Mouse (Mus musculus): ENCODE results near the gene Wdr5b. TPM values are rescaled to one million over a fixed set of nuclear protein-coding genes. Genes with fewer than 3 reads are reported as not detected.
"Not testable (repeated sequence)": the region's sequence is repeated elsewhere in the genome, so short reads cannot be mapped to it uniquely, and the experiment has no call there.

Gene Wdr5b
- polyA plus RNA-seq, 1 experiment from 2014 or later, result 9.9 TPM

DNA sequence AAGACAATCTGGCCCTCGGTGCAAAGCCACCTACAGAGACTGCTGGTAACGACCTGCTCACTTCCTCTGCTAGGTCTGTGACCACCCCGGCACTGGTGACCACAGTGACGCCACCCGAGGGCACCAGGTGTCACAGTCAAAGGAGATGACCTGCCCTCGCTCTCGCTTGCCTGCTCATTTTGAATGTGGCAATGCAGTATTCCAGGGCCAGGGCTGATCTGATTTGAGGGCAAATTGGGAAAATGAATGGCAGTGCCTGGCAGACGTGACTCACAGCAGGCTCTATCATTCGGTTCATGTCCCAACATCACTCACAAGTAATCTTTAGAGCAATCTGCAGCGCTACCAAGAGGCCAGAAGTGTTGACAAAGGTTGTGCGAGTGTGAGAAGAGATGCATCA lies 15.4 kb downstream of the Wdr5b start:
- peaks cover 15% of the 10 kb centered on the region for H3K36me3 ChIP-seq (ENCODE audit: insufficient read depth)
- 87% methylated on average over 11 of the region's 11 CpGs for WGBS
- no peak overlapping the region for H3K9ac ChIP-seq
- H3K27me3 ChIP-seq (ENCODE audit: insufficient read depth, low read length), result no peaks in the 10 kb centered on the region
- H3K4me3 ChIP-seq (ENCODE audit: low read depth, low read length), result no peak overlapping the region
- no peak for TF ChIP-seq CTCF (IDR thresholded peaks at IDR 0.05; ENCODE audit: low read depth)
- no peak overlapping the region for H3K27ac ChIP-seq (ENCODE audit: low read depth)
- no peaks in the 10 kb centered on the region for H3K4me1 ChIP-seq (ENCODE audit: insufficient read depth)
- no peak for ATAC-seq (ENCODE audit: insufficient read depth)
- no peaks in the 10 kb centered on the region for H3K9me3 ChIP-seq (ENCODE audit: low read depth, low read length)
- H3K4me2 ChIP-seq, result no peak overlapping the region
- no peak for DNase-seq

DNA sequence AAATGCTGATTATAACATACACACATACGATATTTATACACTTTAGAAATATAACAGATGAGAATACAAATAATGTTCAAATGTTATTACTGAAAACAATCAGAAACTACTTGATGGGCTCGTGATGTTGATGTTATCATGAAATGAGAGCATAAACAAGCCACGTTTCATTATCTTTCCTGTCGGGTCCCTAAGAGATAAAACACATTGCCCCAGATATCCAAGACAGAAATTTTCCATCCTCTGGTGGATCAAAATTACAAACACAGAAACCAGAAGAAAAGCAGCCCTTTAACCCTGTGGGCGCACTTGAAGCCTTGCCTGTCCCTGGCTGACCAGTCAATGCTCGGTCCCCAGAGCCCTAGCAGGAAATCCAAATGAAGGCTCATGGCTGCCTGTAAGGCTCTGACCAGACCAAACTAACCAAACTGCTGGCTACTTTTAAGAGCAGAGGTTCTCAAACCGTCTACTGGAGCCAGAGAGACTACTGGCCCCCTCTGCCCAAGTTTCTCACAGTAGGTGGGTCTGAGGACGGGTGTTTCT lies 17.0 kb downstream of the Wdr5b start:
- DNase-seq (no peak), ATAC-seq (ENCODE audit: insufficient read depth) (no peak)
- Histone ChIP-seq H3K9ac (no peak overlapping the region), H3K36me3 (ENCODE audit: insufficient read depth) (peaks cover 7% of the 10 kb centered on the region; the same call in 1 of the 2 replicates), H3K4me3 (ENCODE audit: low read depth, low read length) (no peak overlapping the region), H3K4me1 (ENCODE audit: insufficient read depth) (no peaks in the 10 kb centered on the region), H3K4me2 (no peak overlapping the region), H3K9me3 (ENCODE audit: low read depth, low read length) (no peaks in the 10 kb centered on the region), H3K27me3 (ENCODE audit: insufficient read depth, low read length) (no peaks in the 10 kb centered on the region), H3K27ac (ENCODE audit: low read depth) (no peak overlapping the region)
- no peak for TF ChIP-seq CTCF (IDR thresholded peaks at IDR 0.05; ENCODE audit: low read depth)
- 49% methylated on average over 8 of the region's 8 CpGs for WGBS

DNA sequence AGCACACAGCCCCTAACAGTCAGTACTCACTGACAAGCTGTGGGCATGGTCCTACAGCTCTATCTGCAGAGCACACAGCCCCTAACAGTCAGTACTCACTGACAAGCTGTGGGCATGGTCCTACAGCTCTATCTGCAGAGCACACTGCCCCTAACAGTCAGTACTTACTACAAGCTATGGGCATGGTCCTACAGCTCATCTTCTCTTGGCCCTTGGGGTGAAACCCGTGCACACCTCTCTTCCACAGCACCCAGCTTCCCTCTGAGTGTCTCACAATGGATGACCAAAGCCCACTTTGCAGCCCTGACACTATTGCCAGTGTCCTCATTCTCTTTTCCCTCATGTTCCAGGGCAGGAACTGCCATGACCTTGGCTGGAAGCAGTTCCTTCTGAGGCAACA lies 21.5 kb downstream of the Wdr5b start:
- H3K4me1 ChIP-seq (ENCODE audit: insufficient read depth); H3K27ac ChIP-seq (ENCODE audit: low read depth); H3K9me3 ChIP-seq (ENCODE audit: low read depth, low read length); H3K4me2 ChIP-seq; ATAC-seq (ENCODE audit: insufficient read depth); DNase-seq; H3K4me3 ChIP-seq (ENCODE audit: low read depth, low read length); H3K9ac ChIP-seq; H3K36me3 ChIP-seq (ENCODE audit: insufficient read depth); H3K27me3 ChIP-seq (ENCODE audit: insufficient read depth, low read length): not testable (repeated sequence)
- 85% methylated on average over 1 of the region's 1 CpGs for WGBS

DNA sequence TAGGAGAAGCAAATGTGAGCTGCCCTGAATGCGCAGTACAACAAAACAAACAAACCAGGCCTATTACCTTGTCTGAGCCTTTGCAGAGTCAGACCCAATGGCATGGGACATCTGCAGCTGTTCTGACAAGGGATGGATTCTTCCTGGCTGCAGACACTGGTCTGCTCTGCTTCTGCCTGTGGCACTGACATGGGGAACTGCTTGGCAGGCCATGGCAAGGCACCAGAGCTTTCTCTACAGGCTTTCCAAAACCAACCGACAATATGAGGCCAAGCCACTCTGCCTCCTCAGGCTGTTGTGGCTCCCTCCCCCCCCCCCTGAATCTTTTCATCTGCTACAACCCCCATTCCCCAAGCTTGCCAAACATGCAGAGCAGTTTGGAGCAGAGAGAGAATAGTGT lies 22.3 kb downstream of the Wdr5b start:
- no peak for ATAC-seq (ENCODE audit: insufficient read depth)
- Histone ChIP-seq H3K36me3 (ENCODE audit: insufficient read depth) (0 out of 2 replicates have a peak, but pooled peaks cover 2% of the 10 kb centered on the region), H3K27ac (ENCODE audit: low read depth) (no peak overlapping the region), H3K4me2 (no peak overlapping the region), H3K27me3 (ENCODE audit: insufficient read depth, low read length) (no peaks in the 10 kb centered on the region), H3K4me3 (ENCODE audit: low read depth, low read length) (no peak overlapping the region), H3K9me3 (ENCODE audit: low read depth, low read length) (no peaks in the 10 kb centered on the region), H3K4me1 (ENCODE audit: insufficient read depth) (no peaks in the 10 kb centered on the region), H3K9ac (no peak overlapping the region)
- WGBS, result 65% methylated on average over 2 of the region's 2 CpGs
- no peak for DNase-seq
- TF ChIP-seq CTCF (IDR thresholded peaks at IDR 0.05; ENCODE audit: low read depth), result no peak

DNA sequence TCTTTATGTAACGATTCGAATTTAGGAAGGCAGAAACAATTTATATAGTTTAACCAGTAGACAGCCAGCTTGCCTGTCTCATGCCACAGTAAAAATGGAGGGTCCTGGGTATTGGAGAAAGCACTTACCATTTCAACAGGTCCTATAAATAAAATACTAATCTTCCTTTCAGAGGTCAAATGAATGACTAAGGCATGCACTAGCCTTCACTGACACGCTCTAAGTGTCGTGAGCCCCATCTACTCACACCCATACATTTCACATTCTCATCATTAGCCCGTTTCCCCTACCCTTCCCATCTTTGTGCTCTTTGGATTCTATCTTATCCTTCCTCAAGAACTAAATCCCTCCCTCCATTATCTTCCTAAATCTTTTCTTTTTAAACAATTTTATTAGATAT lies 23.9 kb downstream of the Wdr5b start:
- no peaks in the 10 kb centered on the region for H3K27me3 ChIP-seq (ENCODE audit: insufficient read depth, low read length)
- H3K9me3 ChIP-seq (ENCODE audit: low read depth, low read length), result no peaks in the 10 kb centered on the region
- DNase-seq (no peak), ATAC-seq (ENCODE audit: insufficient read depth) (no peak)
- no peak overlapping the region for H3K4me3 ChIP-seq (ENCODE audit: low read depth, low read length)
- H3K36me3 ChIP-seq (ENCODE audit: insufficient read depth), result 0 out of 2 replicates have a peak, but pooled peaks cover 2% of the 10 kb centered on the region
- 0 out of 2 replicates have a peak, but pooled peaks cover 2% of the 10 kb centered on the region for H3K4me1 ChIP-seq (ENCODE audit: insufficient read depth)
- no peak overlapping the region for H3K4me2 ChIP-seq
- H3K9ac ChIP-seq, result no peak overlapping the region
- 70% methylated on average over 5 of the region's 5 CpGs for WGBS
- no peak overlapping the region for H3K27ac ChIP-seq (ENCODE audit: low read depth)
- no peak for TF ChIP-seq CTCF (IDR thresholded peaks at IDR 0.05; ENCODE audit: low read depth)

DNA sequence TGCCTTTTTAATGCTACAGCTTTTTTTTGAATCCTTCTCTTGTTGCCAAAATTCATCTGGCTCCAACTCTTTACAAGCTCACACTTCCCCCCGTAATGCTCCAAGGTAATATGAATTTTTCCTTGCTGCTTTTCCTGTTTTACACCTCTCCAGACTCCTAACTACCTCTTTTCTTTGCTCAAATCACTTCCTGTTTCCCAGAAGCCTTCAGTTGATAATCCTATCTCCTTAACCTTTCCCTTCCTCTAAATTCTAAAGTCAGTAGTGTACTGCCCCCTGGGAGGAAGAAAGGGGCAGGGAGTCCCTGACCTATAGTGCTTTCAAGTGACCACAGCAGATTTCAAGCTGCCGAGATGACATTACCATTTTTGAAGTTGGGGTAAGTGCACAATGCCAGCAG lies 26.7 kb downstream of the Wdr5b start:
- Histone ChIP-seq H3K27me3 (ENCODE audit: insufficient read depth, low read length) (no peaks in the 10 kb centered on the region), H3K4me1 (ENCODE audit: insufficient read depth) (0 out of 2 replicates have a peak, but pooled peaks cover 5% of the 10 kb centered on the region), H3K4me3 (ENCODE audit: low read depth, low read length) (no peak overlapping the region), H3K9me3 (ENCODE audit: low read depth, low read length) (no peaks in the 10 kb centered on the region), H3K9ac (no peak overlapping the region), H3K36me3 (ENCODE audit: insufficient read depth) (0 out of 2 replicates have a peak, but pooled peaks cover 2% of the 10 kb centered on the region), H3K27ac (ENCODE audit: low read depth) (no peak overlapping the region), H3K4me2 (no peak overlapping the region)
- WGBS, result 64% methylated on average over 2 of the region's 2 CpGs
- no peak for ATAC-seq (ENCODE audit: insufficient read depth)
- DNase-seq, result no peak
- TF ChIP-seq CTCF (IDR thresholded peaks at IDR 0.05; ENCODE audit: low read depth), result no peak

DNA sequence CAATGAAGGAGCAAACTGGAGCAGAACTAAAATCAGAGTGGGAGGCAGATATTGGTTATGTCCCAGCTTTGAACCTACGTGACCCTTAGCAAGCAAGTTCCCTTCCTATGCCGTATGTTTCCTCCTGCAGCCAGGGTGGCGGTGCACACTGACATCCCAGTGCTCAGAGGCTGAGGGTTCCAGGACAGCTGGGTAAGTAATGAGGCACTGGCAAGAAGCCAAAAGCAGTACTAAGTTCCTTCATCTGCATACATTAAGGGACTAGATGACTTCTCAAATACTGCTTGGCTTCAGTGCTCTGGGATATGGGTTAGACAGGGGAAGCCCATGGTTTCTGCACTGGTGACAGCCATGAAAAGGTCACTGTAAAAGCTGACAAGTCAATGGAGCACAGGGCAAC lies 27.4 kb downstream of the Wdr5b start:
- WGBS, result 46% methylated on average over 3 of the region's 3 CpGs
- no peak overlapping the region for H3K4me2 ChIP-seq
- 0 out of 2 replicates have a peak, but pooled peaks cover 5% of the 10 kb centered on the region for H3K4me1 ChIP-seq (ENCODE audit: insufficient read depth)
- H3K4me3 ChIP-seq (ENCODE audit: low read depth, low read length), result no peak overlapping the region
- no peak overlapping the region for H3K27ac ChIP-seq (ENCODE audit: low read depth)
- H3K9me3 ChIP-seq (ENCODE audit: low read depth, low read length), result no peaks in the 10 kb centered on the region
- DNase-seq (peak; percentile 45), ATAC-seq (ENCODE audit: insufficient read depth) (no peak)
- H3K36me3 ChIP-seq (ENCODE audit: insufficient read depth), result 0 out of 2 replicates have a peak, but pooled peaks cover 2% of the 10 kb centered on the region
- no peak for TF ChIP-seq CTCF (IDR thresholded peaks at IDR 0.05; ENCODE audit: low read depth)
- H3K27me3 ChIP-seq (ENCODE audit: insufficient read depth, low read length), result no peaks in the 10 kb centered on the region
- no peak overlapping the region for H3K9ac ChIP-seq
